Mouse (Mus musculus): ENCODE data around the gene Celf2.

The Celf2 gene

DNA sequence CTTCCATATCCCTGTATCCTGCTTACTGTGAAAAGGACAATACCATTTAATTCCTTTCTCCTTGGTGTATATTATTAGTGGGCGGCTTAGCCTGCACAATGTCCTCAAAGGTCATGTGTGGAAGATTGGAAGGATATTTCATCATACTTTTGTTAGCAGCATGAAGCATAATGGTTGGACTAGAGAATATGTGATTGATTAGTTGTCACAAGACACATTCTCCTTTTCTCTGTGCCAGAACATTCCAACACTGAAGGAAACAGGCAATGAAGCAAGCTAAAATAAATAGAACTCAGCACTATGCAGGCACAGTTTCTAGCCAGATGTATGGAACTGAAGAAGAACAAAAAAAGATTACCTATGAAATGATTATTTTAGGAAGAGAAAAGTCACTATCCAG is 482.6 kb downstream of the Celf2 start:
- in situ Hi-C loops (cut with MseI, MboI), result no loop called here

GRCm38 (mm10) chr2:7025594-7025993 is 483.8 kb downstream of the Celf2 start:
- in situ Hi-C loops (cut with MseI, MboI), result no loop called here

GRCm38 (mm10) chr2:7022184-7022583 is 487.2 kb downstream of the Celf2 start:
- in situ Hi-C loops (cut with MseI, MboI), result no loop called here

DNA sequence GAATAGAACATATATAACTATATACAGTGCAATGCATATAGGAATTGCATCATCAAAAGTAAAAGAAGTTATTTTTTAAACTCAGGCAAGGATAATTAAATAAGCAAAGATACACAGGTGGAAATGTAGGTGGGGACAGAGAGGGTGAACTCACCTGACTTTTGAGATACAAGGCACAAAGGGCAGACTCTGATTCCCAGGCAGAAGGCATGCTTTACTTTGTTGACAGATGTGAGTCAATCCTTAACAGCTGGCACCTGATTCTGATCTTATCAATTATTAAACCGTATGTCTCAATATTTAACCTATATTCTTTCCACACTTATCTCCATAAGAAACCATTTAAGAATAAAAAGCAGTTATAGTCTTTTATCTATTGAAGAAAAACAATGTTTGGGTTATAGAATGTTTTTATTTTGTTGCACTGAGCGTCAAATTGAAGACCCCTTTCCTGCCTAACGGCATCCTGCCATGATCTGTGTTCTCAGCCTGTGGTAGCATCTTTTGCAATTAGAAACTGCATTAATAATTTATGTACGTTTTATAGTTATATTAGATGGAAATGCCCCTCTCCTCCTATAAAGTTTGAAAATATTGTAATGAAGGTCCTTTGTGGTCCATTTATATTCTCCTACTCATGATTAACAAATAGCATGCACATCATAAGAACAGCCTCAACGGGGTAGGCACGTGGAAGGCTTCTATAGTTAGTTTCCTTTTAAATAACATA is 491.8 kb downstream of the Celf2 start:
- in situ Hi-C loops (cut with MseI, MboI), result no loop called here

DNA sequence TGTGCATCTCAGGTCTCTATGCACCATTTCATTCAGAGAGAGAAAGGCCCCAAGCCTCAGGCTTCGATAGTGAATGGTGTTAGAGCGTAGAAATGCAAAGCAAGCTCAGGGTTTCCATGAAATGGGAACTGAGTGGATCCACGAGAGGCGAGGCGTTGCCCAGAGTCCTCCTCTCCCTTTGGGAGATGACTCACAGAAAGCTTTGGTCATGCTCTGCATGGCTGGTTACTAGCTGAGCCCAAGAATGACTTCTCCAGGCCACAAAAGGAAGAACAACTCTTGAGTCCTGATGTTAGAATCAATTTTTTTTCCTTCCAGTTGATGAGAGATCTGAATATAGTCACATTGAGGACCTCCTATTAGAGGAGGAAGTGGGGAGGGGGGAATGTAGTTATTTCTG is 496.2 kb downstream of the Celf2 start:
- in situ Hi-C loops (cut with MseI, MboI), result no loop called here

- in situ Hi-C loops (cut with MseI, MboI), result no loop called here
Measured at GRCm38 (mm10) chr2:7006816-7007215, 502.5 kb downstream of the Celf2 start.

- in situ Hi-C loops (cut with MseI, MboI), result no loop called here
Measured at GRCm38 (mm10) chr2:7001967-7002366, 507.4 kb downstream of the Celf2 start.

- in situ Hi-C loops (cut with MseI, MboI), result no loop called here
Measured at GRCm38 (mm10) chr2:6991010-6991421, 518.3 kb downstream of the Celf2 start.

- in situ Hi-C loops (cut with MseI, MboI), result no loop called here
Measured at GRCm38 (mm10) chr2:6985706-6986105, 523.7 kb downstream of the Celf2 start.

DNA sequence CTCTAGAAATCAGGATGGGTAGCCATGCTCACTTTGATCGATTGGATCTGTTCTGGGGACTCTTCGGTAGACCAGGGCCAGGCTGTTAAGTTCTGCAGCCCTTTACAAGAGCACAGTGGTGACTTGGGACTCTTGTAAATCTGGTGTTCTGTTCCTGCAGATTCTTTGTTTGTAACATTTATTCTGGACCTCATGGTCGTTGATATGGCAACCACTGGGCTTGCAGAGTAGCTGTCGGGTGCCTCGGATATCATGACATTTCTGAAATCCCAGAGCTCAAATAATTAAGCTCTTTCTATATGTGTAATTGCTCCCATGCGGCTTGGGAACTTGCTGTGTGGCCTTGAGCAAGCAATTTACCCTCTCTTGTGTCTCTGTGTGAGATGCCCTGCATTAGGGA is 525.5 kb downstream of the Celf2 start:
- in situ Hi-C loops (cut with MseI, MboI), result no loop called here

DNA sequence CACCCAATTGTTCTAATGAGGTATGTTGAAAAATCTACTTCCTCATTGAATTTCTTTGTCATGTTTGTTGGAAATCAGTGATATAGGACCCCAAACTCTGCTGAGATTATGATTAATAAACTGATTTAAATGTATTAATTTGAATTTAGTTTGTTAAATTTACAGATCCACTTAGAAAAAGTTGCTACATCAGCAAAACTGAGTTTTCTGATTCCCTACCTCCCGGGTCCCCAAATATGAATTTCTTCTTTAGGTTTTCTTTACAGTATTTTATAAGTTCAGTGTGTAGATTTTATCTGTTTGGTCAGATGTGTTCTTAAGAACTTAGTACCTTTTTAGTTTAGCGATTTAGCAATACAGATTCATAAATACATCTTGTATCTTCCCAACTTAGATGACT is 533.1 kb downstream of the Celf2 start:
- in situ Hi-C loops (cut with MseI, MboI), result no loop called here

- in situ Hi-C loops (cut with MseI, MboI), result no loop called here
Measured at GRCm38 (mm10) chr2:6969228-6969627, 540.1 kb downstream of the Celf2 start.

- in situ Hi-C loops (cut with MseI, MboI), result no loop called here
Measured at GRCm38 (mm10) chr2:6965243-6965642, 544.1 kb downstream of the Celf2 start.

DNA sequence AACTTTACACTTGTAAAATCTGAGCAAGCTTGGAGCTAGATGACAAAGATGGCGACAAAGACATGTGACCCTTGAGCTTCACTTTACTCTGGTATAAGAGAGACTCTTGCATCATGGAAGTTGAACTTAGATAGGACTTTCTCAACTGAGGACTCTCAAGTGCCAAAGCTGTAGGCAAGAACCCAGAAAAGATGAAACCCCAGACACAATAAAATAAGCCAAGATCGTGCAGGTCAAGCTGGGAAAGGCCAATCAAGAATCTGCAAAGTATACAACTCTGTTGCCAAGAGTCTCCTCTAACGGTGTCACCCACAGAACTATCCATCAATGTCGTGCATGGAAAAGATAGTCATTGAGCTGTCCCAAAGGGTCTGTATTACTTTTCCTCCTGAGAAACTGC is 558.7 kb downstream of the Celf2 start:
- in situ Hi-C loops (cut with MseI, MboI), result no loop called here

DNA sequence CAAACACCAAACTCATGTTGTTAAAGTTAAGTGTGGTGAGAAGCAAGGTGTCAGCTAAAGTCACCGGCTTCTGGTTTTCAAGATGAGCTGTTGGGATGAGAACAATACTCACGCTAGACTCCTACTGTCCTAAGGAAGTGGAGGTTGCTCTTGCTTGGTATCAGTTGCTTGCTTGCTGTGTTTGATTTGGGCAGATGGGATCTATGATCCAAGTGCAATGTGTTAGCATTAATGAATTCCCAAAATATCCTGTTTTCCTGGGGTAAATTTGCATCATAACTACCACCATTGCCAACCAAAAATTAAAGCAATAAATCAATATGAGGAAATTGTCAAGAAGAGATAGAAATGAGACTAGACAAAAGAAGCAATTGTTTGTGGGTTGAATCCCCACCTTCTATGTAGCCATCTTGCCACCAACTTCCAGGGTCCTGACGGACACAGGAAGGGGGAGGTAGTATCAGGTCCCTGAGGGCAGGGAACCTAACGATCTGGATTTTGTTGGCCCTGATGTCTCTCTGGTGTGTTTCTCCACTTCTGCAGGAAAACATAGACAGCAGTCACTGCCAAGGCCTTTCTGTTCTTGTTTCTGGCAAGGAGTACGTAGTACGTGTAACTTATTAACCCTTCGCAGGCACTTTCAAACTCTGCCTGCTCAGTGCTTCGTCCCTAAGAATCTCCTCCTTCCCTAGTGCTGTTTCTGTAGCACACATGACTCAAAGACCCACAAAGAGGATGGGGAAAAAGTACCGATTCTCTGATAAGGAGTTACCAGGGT is 563.5 kb downstream of the Celf2 start:
- in situ Hi-C loops (cut with MseI, MboI), result no loop called here

GRCm38 (mm10) chr2:6943651-6944050 is 565.7 kb downstream of the Celf2 start:
- in situ Hi-C loops (cut with MseI, MboI), result no loop called here

DNA sequence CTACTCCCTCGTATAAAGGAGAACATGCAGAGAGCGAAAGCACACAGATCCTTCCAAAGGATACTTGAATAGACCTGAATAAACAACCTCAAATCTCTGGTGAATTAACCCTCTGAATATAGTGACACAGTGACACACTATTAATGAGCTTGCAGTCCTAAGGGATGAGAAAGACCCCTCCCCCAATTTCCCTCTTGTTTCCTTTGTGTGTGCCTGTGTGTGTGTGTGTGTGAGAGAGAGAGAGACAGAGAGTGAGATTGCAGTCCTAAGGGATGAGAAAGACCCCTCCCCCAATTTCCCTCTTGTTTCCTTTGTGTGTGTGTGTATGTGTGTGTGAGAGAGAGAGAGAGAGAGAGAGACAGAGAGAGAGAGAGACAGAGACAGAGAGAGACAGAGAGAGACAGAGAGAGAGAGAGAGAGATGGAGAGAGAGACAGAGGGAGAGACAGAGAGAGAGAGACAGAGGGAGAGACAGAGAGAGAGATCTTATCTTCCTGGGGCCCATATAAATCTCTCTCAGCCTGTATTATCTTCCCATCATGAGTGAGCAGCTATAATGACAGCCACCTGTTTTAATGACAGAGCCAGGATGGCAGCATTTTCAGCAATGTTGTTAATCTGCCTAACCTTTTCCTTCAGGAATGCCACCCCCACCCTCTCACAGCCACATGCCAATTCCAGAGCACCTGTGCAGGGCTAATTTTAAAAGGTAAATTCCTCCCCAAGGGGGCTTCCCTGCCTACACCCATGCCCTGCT is 566.5 kb downstream of the Celf2 start:
- in situ Hi-C loops (cut with MseI, MboI), result no loop called here

DNA sequence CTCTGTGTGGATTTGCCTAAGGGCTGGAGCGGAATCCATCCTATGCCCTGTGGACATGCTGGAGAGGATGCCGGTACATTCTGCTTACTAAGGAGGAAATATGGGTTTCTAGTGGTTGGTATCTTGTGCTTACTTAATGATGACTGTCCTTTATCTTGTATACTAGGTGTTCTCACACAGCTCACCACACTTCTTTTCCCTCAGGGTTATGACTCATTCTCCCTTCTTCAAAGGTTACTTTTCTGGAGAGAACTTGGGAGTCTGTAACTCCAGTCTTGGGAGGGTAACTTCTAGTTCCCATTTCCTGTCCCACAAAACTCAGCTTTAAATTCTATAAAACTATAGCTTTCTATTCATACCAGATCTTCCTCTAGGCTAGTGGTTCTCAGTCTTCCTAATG is 570.2 kb downstream of the Celf2 start:
- in situ Hi-C loops (cut with MseI, MboI), result no loop called here

- in situ Hi-C loops (cut with MseI, MboI), result no loop called here
Measured at GRCm38 (mm10) chr2:6933130-6933529, 576.2 kb downstream of the Celf2 start.

DNA sequence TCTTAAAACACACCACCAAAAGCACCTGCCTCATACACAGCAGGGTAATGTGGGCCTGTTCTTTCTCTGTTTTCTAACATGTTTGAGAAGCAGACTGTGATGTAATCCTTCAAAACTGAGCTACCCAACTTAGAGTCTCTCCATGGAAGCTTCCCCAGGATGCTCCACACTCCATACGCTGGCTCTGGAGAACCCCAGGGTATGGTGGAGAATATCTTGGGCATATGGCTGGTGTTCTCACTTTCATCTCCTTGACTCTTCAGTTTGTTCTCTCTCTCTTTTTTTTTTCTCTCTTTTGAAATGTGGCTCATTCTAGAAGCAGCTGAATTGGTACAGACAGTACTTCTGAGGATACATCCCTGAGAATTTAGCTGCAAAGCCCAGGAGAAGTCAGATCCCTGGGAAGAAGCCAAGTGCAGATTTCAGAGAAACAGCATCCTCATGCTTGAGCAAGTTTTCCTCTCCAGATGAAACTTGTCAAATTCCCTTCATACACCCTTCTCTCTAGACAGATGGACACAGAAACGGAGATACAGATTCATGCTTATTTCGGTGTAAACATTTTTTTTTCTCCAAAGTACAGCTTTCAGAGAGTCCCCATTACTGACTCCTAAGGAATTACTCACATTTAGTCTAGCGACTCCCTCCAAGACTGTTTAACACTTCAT is 581.5 kb downstream of the Celf2 start:
- in situ Hi-C loops (cut with MseI, MboI), result no loop called here

GRCm38 (mm10) chr2:6925505-6925904 is 583.9 kb downstream of the Celf2 start:
- in situ Hi-C loops (cut with MseI, MboI), result no loop called here

Measured in mouse trophoblast stem cell (cell line).